ENCODE assay signal across 11 mouse cellular contexts in genomic region chr10:115561136-115561880, GRCm38 (mm10). TPM values are rescaled to one million over a fixed set of nuclear protein-coding genes. Genes with fewer than 3 reads are reported as not detected.
DNase-seq lines count a peak whose midpoint lies in the region; ATAC-seq and TF ChIP-seq lines count a peak whose summit lies in the region.
"Had no signal": no experiment of that assay in that cellular context is flagged by ENCODE, and none has a peak within 500 bp of the region (broad histone marks: within the 10 kb centered on the region; RNA-seq: fewer than 3 reads in every experiment).

No protein-coding gene starts in this region.

- H3K9me3 ChIP-seq in limb, embryonic 13.5 days: no peaks in the 10 kb centered on the region
- H3K9me3 ChIP-seq in limb, embryonic 10.5 days (replicated peaks): no peaks in the 10 kb centered on the region
- H3K9me3 ChIP-seq in stomach, postnatal 0 days (ENCODE audit: control insufficient read depth, low read length): no peaks in the 10 kb centered on the region
- H3K9me3 ChIP-seq: forebrain, embryonic 12.5 days had no signal

- WGBS in limb, embryonic 13.5 days: 51% methylated on average over 12 of the region's 12 CpGs
- WGBS in limb, embryonic 10.5 days: 81% methylated on average over 12 of the region's 12 CpGs
- WGBS in stomach, postnatal 0 days: 47% methylated on average over 12 of the region's 12 CpGs

- no peak for DNase-seq in limb, embryonic 10.5 days (ENCODE audit: low spot score)
- peak; percentile 45 for DNase-seq in cerebellum, adult 9-11 months
- peak; percentile 48 to 66 for DNase-seq in kidney, postnatal 36 days
- peak; percentile 74 for DNase-seq in stomach, postnatal 0 days (ENCODE audit: low spot score)
- no peak for DNase-seq in heart, adult 9 months (ENCODE audit: low spot score in 2 of 2)
- no peak for DNase-seq in layer of hippocampus, adult 11-12 months (ENCODE audit: low spot score)
- DNase-seq: right cerebral cortex, adult 18-20 months had no signal

- no peak for TF ChIP-seq CTCF in stomach, postnatal 0 days (IDR thresholded peaks at IDR 0.05; ENCODE audit: low read depth)

- ATAC-seq in limb, embryonic 13.5 days (ENCODE audit: low FRiP score, low read depth): 0 out of 2 replicates have a peak, but pooled peaks have one; percentile 40
- ATAC-seq in stomach, postnatal 0 days (ENCODE audit: low FRiP score, low TSS enrichment): peak; percentile 80; the same call in 1 of the 2 replicates
- ATAC-seq: inflammation-experienced regulatory T-cells, adult 6 months had no signal

- no peak for TF ChIP-seq EP300 in stomach, postnatal 0 days (optimal IDR thresholded peaks at IDR 0.05)

- no peak overlapping the region for H3K9ac ChIP-seq in limb, embryonic 13.5 days
- no peak overlapping the region for H3K9ac ChIP-seq in stomach, postnatal 0 days (ENCODE audit: low read length)
- H3K9ac ChIP-seq: forebrain, embryonic 12.5 days had no signal

- no peak overlapping the region for H3K4me2 ChIP-seq in limb, embryonic 13.5 days (replicated peaks)
- no peak overlapping the region for H3K4me2 ChIP-seq in stomach, postnatal 0 days (replicated peaks; ENCODE audit: low read depth)
- H3K4me2 ChIP-seq: forebrain, embryonic 12.5 days; heart, embryonic 11.5 days had no signal

- H3K4me3 ChIP-seq in limb, embryonic 13.5 days: no peak overlapping the region
- no peak overlapping the region for H3K4me3 ChIP-seq in limb, embryonic 10.5 days
- H3K4me3 ChIP-seq in stomach, postnatal 0 days (ENCODE audit: low read depth, low read length): no peak overlapping the region
- H3K4me3 ChIP-seq: forebrain, embryonic 12.5 days had no signal

- peaks cover 19% of the 10 kb centered on the region for H3K4me1 ChIP-seq in limb, embryonic 13.5 days
- peaks cover 7% of the 10 kb centered on the region for H3K4me1 ChIP-seq in limb, embryonic 10.5 days
- H3K4me1 ChIP-seq in stomach, postnatal 0 days (replicated peaks; ENCODE audit: control insufficient read depth, insufficient read depth): no peaks in the 10 kb centered on the region

- no peaks in the 10 kb centered on the region for H3K36me3 ChIP-seq in limb, embryonic 13.5 days
- no peaks in the 10 kb centered on the region for H3K36me3 ChIP-seq in limb, embryonic 10.5 days
- no peaks in the 10 kb centered on the region for H3K36me3 ChIP-seq in stomach, postnatal 0 days (ENCODE audit: control insufficient read depth, insufficient read depth, low read length)
- H3K36me3 ChIP-seq: forebrain, embryonic 12.5 days had no signal

- no peaks in the 10 kb centered on the region for H3K27me3 ChIP-seq in limb, embryonic 13.5 days
- H3K27me3 ChIP-seq in limb, embryonic 10.5 days (ENCODE audit: low read depth, poor library complexity, severe bottlenecking): no peaks in the 10 kb centered on the region
- H3K27me3 ChIP-seq in stomach, postnatal 0 days (ENCODE audit: control insufficient read depth, insufficient read depth, low read length): no peaks in the 10 kb centered on the region

- no peak overlapping the region for H3K27ac ChIP-seq in limb, embryonic 13.5 days
- no peak overlapping the region for H3K27ac ChIP-seq in limb, embryonic 10.5 days
- no peak overlapping the region for H3K27ac ChIP-seq in stomach, postnatal 0 days (replicated peaks)
- H3K27ac ChIP-seq: forebrain, embryonic 12.5 days had no signal

RNA-seq across cellular contexts. Expression of gene A930009A15Rik, which starts 8.5 kb away (rescaled TPM):
- 0.32 TPM in 1 of 2 replicates, not detected in the other for polyA plus RNA-seq in limb, embryonic 13.5 days (2015; fragmentation: Nextera tagmentation; extraction: Ambion mirVana)
- polyA plus RNA-seq in limb, embryonic 10.5 days (2016; fragmentation: Nextera tagmentation; extraction: Ambion mirVana): not detected in 2 replicates
- polyA plus RNA-seq in stomach, postnatal 0 days (2015; fragmentation: Nextera tagmentation; extraction: Ambion mirVana): not detected in 2 replicates
- polyA plus RNA-seq: forebrain, embryonic 12.5 days; heart, embryonic 11.5 days; inflammation-experienced regulatory T-cells, adult 6 months had no signal

RNA-seq across cellular contexts. Expression of gene Lgr5, which starts 26.3 kb away (rescaled TPM):
- 9.1 and 10.1 TPM in 2 replicates for polyA plus RNA-seq in limb, embryonic 13.5 days (2015; fragmentation: Nextera tagmentation; extraction: Ambion mirVana)
- polyA plus RNA-seq in limb, embryonic 10.5 days (2016; fragmentation: Nextera tagmentation; extraction: Ambion mirVana): 1.4 and 2.3 TPM in 2 replicates
- 2.4 and 2.9 TPM in 2 replicates for polyA plus RNA-seq in stomach, postnatal 0 days (2015; fragmentation: Nextera tagmentation; extraction: Ambion mirVana)

Comparison
In these comparisons a context has a peak if more than half of its experiments do, and no peak if none do; other contexts are left out.
1. DNase-seq: peak in cerebellum, adult 9-11 months (single experiment), kidney, postnatal 36 days (2 of 2) and stomach, postnatal 0 days (single experiment); none in limb, embryonic 10.5 days (single experiment), heart, adult 9 months (0 of 2) and layer of hippocampus, adult 11-12 months (single experiment).